Mouse (Mus musculus) testis, postnatal 10 days (tissue): Measurements from ENCODE around the gene Nrxn2.

Source experiments
- DNase-seq: peaks from one replicate; pipeline ENCODE4 v3.0.0; 2021; ENCODE audit warnings: low spot score

Nrxn2 gene

DNA sequence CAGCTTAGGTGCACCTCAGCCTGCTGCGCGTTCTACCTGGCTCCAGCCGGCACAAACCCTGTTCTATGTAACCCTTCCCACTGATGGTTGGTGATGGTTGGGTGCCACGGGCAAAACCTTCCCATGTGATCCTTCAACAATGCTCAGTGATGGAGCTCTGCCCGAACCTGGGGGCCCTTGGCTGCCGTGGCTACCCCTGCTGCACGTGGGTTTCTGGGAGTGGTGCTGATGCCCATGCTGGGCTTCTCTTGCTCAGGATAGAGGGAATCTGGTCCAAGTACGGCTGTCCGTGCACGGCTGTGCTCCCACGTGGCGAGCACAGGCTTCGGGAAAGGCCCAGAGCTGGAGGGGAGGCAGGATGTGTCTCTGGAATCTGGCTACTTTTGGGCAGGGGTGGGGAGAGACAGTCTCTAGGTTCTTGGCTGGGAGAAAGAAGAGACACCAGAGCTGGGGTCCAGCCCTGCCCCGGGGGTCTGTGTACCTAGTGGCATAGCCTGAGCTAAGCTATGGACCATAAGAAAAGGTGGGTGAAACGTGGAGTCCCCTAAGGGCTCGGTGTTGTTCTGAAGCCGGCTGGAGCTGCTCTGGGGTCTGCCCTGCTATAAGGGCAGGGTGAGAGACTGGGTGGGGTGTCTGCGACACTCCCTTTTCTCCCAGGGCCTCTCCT, 76.1 kb downstream of the Nrxn2 start:
- DNase-seq = no peak

DNA sequence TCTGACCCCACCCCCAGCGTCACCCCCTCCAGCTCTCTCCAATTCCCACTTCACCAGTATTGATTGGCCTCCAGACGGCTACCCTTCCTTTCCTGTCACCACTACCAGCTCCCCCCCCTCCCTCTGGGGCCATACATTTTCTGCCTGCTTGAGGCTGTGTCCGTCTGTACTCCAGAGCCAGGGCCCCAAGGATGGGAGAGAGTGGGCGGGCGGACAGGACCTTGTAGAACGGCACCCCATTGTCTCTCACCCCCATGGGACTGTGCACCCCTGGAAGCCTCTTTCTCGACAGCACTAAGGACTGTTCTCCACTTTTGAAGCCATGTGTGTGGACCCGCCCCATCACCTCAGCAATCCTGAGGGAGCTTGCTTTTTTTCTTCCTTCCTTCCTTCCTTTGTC, 77.2 kb downstream of the Nrxn2 start:
- no peak for DNase-seq

DNA sequence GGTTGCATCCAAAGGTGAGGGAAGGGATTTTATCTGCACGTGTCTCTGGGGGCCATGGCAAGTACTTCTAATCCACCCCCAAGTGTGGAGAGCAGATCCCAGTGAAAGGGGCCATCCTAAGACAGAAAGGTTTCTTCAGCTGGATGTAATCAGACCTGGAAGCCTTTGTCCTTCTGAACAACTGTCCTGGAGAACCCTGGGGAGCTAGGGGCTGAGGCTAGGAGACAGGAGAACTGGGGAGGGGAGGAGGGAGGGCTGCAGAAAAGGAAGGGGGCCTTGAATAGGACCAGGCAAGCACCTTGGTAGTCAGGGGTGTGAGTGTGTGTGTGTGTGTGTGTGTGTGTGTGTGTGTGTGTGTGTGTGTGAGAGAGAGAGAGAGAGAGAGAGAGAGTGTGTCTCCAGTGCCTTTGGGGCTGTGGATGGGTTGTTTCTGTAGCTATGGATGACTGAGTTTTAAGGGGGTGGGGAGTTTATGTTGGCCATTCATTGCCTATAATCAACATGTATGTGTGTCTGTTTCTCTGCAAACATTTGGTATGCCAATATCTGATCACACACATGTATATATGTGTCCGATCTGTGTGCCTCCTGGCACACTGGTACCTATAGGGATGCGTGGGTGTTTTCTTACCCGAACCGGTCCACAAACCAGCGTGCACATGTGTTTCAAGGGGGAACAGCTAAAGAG, 78.1 kb downstream of the Nrxn2 start:
- DNase-seq = no peak

DNA sequence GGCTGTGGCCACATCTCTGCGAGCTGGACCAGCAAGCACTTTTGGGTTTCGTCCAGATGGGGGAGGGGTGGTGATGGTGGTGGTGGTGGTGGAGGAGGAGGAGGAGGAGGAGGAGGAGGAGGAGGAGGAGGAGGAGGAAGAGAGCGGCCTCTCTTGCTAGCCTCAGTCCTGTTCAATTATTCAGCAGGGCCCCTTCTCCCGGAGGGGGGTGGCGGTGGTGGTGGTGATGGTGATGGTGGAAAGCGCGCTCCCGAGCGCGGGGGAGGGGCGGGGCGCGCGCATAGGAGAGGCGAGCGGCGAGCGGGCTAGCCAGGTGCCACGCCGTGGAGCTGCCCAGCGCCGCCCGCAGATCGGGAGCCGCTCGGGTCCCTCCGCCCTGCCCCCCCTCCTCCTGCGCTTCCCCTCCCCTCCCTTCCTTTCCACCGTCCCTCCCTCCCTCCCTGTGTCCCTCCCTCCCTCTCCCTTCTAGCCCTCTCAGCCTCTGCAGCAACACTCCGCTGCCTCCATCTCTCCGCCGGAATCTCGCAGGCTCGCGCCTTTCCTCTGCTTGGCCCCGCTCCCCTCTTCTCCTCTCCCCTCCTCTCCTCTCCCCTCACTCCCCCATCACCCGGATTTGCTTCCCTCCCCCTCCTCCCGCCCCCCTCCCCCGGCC, 78.7 kb downstream of the Nrxn2 start:
- DNase-seq = no peak

DNA sequence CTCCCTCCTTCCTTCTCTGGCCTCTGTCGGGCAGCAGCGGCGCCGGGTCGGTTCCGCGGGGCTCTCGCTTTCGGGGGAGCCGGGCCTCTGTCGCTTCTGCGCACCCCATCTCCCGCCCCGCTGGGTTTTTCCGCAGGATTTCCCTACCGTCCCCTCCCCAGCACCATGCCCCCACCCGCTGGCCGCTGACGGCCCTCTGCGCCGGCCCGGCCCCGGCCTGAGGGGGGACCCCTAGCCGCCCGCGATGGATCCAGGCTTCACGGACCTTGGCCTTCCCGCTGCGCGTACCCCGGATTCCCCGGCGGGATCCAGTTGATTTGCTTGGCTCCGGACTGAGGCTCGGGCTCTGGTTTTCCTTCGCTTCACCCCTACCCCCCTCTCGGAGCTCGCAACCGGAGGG, 79.3 kb downstream of the Nrxn2 start:
- DNase-seq = no peak

DNA sequence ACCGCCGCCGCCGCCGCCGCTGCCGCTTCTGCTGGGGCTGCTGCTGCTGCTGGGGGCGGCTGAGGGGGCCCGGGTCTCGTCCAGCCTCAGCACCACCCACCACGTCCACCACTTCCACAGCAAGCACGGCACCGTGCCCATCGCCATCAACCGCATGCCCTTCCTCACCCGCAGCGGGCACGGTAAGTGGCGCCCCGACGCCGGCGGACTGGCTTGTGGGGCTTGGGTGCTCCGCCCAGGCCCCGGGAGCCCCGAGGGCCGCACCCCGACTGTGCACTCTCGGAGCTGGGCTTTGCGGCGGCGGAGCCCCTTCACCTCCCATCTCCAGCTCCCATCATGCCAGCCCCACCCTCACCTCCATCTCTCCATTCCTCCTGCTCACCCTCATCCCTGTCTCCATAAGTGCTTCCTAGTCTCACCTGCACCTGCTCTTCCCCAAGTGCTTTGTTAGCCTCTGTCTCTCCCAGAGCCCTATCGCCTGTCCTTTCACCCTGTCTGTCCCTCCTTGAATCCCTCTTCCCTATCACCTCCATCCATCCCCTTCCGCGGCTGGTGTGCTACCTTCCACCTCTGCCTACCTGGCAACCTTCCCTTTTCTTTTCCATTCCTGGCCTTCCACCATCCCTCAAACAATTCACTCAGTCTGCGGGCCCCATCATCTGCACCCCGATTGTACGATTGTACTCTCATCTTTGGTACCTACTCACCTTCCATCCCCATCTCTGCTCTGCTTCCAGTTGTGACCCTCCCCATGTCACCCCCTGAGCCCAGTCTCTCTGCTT, 80.0 kb downstream of the Nrxn2 start:
- no peak for DNase-seq

DNA sequence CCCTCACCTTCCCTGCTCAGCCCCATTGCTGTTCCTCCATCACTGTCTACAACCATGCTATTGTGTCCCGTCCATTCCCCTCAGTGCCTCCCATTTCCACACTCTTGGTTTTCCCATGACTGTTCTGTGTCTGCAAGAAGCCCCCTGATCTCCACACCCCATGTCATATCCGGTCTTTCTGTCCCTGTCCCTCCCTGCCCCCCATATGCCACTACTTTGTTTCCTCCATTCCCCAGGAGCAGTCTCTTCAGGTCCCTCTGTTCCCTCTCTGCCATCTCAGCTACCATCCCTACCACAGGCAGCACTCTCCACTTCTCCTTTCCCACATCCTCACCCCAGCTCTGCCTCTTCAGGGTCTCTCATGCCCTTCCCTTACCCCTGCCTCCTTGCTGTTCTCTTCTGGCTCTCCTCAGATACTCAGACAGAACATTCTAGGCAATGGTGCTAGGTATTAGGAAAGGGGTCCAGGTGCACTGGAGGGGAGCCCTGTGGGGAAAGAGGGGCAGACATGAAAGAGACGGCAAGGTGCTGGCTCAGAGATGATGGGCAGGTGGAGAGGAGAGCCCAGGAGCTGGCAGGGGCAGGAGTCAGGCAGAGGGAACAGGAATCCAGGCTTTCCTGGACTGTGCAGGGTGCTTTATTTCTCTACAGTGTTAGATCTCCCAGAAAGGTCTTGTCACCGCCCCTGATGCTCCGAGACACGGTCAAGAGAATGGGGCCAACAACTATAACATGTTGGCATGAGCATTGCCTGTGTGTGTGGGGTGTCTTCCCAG, 81.5 kb downstream of the Nrxn2 start:
- DNase-seq = no peak

DNA sequence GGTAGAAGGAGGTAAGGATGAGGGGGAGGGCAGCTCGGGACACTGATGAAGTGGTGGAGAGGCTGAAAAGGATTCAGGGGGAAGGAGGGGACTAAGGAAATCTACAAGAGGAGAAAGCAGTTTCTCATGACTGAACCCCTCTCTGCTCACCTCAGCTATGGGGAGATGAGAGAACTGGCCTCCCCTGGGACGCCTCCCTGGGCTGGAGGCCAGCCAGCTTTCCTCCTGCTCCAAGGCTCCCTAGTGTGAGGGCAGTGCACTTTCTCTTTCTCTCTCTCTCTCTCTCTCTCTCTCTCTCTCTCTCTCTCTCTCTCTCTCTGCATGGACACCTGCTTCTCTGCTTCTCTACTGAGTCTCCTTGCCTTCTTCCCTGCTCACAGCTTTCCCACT, 82.1 kb downstream of the Nrxn2 start:
- no peak for DNase-seq

DNA sequence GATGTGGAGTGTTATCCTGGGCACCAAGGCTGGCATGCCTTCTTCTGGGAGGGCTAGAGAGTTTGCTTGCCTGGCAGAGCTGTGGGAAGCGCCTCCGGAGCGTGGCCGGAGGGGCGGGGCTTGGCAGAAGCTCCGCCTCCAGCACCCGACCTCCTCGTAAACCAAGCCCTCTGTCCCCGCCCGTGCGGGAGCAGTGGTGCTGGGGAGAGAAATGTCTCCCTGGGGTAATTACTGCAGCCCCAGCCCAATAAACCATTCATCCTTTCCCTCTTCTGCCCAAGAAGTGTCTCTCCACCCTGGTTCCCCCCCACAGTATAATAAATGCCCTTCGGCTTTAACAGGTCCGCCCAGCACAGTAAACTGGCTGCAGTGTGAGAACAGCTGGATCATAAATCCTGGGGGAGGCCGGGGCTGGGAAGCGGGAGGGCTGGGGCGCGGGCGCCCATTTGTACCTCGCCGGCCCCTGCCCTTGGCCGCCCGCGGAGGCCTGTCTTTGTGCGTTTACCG, 83.6 kb downstream of the Nrxn2 start:
- peak; percentile 67 for DNase-seq

DNA sequence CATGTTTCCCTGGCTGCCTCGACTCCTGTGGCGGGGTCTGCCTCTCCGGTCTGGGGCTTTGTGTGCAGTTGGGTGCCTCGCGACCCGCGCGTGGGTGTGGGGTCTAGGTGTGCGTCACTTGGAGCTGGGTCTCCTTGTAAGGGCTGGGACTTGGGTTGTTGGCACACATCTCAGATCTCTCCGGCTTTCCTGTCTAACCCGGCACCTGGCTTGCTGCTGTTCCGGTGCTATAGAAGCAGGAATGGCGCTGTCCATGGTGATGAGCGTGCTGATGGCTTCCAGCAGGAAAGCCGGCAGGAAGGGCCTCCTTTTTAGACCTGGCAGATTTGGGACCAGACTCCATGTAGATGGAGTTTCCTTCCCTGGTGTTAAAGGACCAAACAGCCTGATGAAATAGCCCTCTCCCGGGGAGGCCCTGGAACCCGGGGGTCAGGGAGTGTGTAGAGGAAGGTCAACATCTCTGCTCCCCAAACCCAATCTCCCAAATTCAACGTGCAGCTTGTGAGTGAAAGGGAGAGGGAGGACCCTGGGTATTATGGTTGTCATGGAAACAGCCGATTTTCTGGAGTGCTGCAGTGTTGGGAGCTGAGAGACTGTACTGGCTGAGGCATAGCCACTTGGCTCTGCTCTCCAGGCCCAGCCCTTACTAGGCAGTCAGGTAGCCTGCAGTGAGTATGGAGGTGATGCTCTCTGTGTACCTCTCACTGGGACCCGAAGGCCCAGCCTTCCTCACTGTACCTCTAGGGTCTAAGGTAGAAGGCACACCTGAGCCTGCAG, 84.2 kb downstream of the Nrxn2 start:
- DNase-seq = peak; percentile 84

DNA sequence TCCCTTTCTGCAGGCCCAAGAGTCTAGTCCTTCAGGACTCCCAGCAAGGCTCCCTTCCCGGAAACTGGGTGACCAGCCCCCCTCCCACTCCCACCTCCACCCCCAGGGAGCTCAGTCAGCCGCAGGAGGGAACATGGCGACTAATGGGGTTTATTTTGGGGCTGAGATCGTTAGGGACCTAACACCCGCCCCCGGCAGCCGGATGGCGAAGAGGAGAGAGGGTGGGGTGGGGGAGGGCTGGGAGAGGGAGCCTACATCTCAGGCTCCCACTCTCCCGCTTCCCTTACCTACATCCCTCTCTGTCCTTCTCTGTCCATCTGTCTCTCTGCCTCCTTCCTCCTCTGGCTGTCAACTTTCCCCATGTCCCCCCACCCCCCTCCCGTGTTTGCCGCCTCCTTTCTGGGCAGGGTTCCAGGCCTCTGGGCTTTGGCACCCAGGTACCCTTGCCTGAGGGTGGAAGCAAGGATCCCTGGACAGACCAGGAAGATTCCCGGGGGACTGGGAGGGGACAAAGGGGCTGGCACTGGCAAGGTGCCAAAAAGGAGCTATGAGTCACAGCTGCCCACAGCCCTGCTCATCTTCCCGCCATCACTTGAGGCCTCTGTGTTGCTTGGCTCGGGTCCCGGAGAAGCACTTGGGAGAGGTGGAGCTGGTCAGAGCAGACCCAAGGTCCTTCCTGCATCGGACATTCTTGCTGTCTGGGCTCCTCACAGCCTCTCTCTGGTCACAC, 85.6 kb downstream of the Nrxn2 start:
- peak; percentile 64 for DNase-seq

DNA sequence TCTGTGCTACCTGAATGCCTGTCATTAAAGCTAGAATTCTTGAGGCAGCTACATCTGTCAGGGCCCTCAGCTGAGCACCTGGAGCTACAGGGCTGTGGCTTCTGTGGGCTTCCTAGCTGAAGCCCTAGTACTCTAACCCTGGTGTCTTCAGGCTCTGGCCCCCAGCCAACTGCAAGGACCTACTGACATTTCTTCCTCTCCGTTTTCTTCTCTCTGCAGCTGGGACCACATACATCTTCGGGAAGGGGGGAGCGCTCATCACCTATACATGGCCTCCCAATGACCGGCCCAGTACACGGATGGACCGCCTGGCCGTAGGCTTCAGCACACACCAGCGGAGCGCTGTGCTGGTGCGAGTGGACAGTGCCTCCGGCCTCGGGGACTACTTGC, 86.1 kb downstream of the Nrxn2 start:
- no peak for DNase-seq

DNA sequence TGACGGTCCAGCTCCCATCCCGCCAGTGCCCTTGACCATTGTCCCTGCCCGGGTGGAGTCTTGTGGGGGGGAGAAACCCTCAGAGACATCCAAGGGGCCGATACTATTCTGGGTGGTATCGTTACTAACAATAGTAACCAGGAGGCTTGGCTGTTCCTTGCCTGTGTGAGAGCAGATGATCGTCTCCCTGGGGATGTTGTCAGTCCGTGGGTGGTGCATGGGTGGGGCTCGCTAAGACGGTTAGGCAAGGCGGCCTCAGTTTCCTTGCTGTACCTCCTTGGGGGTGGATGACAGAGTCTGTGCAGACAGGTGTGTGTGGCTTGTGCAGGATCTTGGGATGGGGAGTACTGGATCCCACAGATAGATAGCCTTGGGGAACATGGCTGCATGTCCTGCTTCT, 88.9 kb downstream of the Nrxn2 start:
- no peak for DNase-seq

DNA sequence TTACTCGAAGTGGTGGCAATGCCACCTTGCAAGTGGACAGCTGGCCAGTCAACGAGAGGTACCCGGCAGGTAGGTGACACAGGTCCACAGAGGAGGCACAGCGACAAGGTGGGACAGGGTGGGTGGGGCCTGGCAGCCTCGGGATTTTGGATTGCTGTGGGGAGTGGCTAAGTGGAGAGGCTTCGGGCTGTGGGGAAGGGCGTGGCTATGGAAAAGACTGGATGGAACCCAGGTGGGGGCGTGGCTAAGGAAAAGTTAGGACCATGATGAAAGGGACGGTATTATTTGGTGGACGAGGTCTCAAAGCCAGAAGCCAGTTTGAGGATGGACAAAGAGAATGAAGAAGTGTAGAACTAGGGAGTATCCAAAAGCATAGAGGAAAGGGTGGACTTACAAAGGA, 91.3 kb downstream of the Nrxn2 start:
- DNase-seq = no peak

DNA sequence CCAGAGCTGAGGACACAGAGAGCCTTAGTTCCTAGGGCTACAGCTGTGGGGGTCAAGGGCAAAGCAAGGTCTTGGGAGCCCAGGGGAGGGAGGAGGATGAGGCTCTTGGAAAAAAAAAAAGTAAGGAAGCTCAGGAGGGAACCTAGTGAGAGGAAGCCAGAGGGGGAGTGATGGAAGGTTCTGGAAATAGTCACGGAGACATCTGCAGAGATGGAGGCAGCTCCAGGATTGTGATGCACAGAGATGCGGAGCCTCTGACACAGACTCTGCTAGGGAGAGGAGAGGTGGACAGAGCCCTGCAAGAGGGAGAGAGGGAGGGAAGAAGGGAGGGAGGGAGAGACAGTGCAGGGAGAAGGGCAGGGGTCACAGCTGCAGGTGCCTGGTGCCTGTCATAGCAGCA, 92.0 kb downstream of the Nrxn2 start:
- DNase-seq = no peak

DNA sequence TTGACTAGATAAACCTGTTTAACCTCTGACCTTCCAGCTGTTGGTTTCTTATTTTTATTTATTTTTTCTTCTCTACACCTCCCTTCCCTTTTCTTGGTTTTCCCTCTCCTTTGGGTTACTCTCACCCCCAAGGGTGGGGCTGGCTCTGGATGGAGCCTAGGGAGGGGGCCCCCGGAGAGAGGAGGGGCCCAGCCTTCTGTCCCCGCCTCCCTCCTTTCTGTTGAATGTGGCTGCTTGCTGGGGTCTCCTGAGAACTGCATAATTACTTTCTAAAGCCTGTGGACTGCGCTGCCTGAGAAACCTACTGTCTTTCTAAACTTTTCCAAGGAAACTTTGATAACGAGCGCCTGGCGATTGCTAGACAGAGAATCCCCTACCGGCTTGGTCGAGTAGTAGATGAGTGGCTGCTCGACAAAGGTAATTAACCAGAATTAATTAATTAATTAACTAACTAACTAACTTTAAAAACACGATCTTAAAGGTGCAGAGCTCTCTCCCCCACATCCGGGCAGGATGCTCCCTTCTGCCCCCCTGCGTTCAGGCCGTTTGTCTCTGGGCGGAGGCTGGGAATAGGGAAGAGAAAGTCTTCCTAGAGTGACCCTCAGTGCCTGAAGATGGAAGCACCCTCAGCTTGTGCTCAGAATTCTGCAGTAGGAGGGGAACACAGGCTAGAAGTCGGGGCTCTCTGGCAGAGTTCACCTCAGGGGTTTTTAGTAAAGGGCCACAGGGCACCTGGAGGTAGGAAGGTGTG, 95.0 kb downstream of the Nrxn2 start:
- no peak for DNase-seq

DNA sequence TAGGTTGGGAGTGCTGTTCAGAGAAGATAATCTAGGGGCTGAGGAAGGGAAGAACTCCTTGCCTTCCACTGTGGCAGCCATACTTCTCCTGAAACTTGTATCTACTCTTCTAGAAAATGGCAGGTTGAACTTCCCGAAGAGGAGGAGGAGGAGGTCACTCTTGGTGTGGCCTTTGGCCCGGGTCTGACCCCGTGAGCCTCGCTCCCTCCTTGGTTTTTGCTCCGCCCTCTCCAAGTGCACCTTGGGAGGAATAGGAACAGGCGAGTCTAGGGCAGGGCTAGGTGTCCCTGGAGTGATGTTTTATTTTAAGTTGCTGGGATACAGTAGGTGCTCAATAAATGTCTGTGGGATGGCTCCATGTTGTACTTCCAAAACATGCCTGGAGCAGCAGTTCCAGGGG, 96.4 kb downstream of the Nrxn2 start:
- DNase-seq = no peak

DNA sequence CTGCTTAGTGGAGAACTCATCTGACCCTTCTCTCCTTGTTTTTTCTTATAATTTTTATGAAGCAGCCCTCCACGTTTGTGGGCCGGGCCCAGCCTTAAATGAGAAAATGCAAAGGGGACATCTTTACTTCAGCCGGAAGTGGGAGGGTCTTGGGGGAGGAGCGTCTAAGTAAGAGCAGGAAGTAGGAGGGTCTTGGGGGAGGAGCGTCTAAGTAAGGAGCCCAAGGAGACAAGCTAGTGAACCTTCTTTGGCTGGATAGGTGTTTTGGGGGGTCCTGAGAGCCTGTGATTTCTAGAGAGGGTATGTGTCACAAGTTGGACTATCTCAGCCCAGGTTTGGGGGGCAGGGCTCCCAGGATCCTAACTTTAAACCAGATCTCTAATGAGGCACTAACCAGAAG, 96.9 kb downstream of the Nrxn2 start:
- DNase-seq = no peak

DNA sequence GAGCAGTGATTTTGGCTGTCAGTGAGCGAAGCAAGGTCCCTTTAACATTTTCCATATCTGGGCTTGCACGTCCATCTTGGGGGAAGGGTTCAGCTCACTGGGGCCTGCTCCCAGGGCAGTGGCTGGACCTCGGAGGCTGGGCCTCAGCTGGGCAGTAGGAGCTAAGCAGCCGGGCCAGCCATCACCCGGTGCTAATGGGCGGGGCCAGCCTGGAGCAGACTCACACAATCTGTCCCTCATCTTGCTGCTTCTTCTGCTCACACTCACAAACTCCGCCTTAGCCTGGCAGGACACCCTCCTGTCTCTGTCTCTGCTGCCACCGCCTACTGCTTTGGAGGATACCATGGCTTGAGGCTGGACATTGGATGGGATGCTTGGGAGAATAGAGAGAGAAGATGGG, 97.6 kb downstream of the Nrxn2 start:
- no peak for DNase-seq

DNA sequence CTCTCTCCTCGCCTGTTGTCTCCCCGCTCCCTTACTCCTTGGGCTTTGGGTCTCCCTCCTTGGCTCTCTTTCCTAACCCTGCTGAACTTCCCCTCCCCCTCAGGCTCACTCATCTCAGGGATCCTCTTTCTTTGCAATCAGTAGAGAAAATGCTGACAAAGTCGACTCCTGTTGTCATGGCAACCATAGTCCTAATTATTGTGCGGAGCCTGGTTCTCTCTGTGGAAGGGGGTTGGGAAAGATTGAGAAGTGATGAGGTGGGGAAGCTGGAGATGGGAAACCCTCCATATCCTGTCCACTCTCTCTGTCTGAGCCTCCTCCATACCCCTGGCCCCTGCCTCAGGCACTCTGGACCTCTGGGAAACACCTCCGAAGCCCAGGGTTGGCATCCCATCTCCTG, 100.1 kb downstream of the Nrxn2 start:
- no peak for DNase-seq
